Mouse (Mus musculus): Measurements from ENCODE around the gene Rab23. TPM values are rescaled to one million over a fixed set of nuclear protein-coding genes. Genes with fewer than 3 reads are reported as not detected.

The Rab23 gene
- polyA plus RNA-seq, 1 experiment = 5.1 TPM

DNA sequence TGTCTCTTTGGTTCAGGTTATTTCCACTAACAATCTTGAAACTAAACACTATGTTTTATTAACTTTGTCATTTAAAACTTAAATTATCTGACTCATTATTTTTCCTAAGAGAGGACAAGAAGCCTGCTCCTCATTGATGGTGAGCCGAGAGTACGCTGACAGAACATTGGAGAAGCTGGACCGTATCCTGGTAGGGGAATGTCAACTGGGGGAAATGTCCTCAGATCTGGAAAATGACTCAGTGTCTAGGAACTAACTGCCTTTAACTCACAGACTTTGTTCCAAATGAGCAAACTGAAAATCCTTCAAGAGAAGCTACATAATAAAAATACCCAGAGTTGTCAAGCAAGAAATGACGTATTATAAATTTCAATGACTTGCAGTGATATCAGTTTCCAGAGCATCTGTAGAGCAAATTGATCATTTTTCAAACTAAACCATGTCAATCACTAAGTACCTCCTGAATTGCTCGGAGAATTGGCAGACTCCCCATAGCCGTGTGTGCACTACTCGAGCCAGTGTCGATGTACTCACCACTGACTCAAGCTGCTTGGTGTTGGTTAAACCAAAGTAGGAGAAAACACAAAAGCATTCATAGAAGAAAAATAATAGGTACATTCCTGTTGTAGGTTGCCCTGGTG is 30.1 kb upstream of the Rab23 start:
- no peaks in the 10 kb centered on the region for H3K4me1 ChIP-seq (ENCODE audit: control insufficient read depth, insufficient read depth, low read length)
- no peak overlapping the region for H3K4me3 ChIP-seq (ENCODE audit: insufficient read depth, low read length)
- H3K27ac ChIP-seq (ENCODE audit: insufficient read depth, low read depth, low read length) = no peak overlapping the region
- TF ChIP-seq POLR2A (IDR thresholded peaks at IDR 0.05; ENCODE audit: borderline replicate concordance, low read depth, low read length) (no peak), CTCF (IDR thresholded peaks at IDR 0.05; ENCODE audit: low read depth, low read length) (no peak)

DNA sequence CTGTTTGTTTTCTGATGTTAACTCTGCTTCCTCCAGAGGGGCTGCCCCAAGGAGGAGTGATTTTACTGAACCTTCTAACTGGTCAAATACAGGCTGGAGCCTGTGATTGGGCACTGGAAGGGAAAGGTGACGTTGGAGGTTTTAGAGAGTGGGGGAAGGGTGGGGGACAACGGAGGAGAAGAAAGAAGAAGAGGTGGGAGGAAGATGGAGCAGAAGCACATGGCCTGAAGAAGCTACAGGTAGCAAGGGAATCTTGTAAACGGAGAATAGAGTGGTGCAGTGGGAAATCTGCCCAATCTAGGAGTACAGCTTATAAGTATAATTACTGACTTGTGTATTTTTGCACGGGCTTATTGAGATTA is 29.6 kb upstream of the Rab23 start:
- no peak overlapping the region for H3K27ac ChIP-seq (ENCODE audit: insufficient read depth, low read depth, low read length)
- no peak overlapping the region for H3K4me3 ChIP-seq (ENCODE audit: insufficient read depth, low read length)
- no peak for TF ChIP-seq POLR2A (IDR thresholded peaks at IDR 0.05; ENCODE audit: borderline replicate concordance, low read depth, low read length)
- no peak for TF ChIP-seq CTCF (IDR thresholded peaks at IDR 0.05; ENCODE audit: low read depth, low read length)

DNA sequence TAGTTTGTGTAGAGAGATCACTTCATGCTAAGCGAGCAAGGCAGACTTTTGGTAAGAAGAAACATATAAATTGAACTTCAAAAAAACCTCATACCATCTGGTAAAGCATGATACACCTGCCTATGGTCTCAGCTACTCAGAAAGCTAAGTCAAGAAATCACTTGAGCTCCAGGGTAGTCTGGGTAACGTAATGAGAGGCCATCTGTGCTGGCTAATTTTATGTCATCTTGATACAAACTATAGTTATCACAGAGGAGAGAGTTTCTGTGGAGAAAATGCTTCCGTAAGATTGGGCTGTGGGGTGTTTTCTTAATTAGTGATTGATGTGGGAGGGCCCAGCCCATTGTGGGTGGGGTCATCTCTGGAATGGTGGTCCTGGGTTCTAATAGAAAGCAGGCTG is 25.8 kb upstream of the Rab23 start:
- TF ChIP-seq CTCF (IDR thresholded peaks at IDR 0.05; ENCODE audit: low read depth, low read length) = no peak
- no peak for TF ChIP-seq POLR2A (IDR thresholded peaks at IDR 0.05; ENCODE audit: borderline replicate concordance, low read depth, low read length)
- H3K4me3 ChIP-seq (ENCODE audit: insufficient read depth, low read length) = no peak overlapping the region
- H3K27ac ChIP-seq (ENCODE audit: insufficient read depth, low read depth, low read length) = no peak overlapping the region
- no peaks in the 10 kb centered on the region for H3K4me1 ChIP-seq (ENCODE audit: control insufficient read depth, insufficient read depth, low read length)

More for the DNA sequence above, 29.6 kb upstream of the Rab23 start:
- no peaks in the 10 kb centered on the region for H3K4me1 ChIP-seq (ENCODE audit: control insufficient read depth, insufficient read depth, low read length)

DNA sequence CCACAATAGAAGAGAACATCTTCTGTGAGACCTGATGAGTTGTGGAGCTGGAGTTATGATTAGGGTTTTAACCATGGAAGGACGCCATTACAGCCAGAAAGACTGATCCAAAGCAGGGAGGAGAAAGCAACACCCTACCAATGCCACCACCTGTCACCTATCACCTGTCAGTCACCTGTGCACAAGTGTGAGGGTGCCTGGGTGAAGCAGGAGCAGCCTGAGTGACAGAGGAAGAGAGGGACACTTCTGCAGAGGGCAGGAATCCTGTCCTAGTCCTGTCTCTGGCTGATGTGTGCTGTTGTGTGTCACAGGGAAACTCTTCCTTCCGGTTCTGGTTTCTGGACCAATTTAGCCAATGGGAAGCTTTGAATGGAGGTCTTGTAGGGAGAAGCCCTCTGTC is 23.7 kb upstream of the Rab23 start:
- TF ChIP-seq POLR2A (IDR thresholded peaks at IDR 0.05; ENCODE audit: borderline replicate concordance, low read depth, low read length) = no peak
- TF ChIP-seq CTCF (IDR thresholded peaks at IDR 0.05; ENCODE audit: low read depth, low read length) = no peak
- Histone ChIP-seq H3K4me3 (ENCODE audit: insufficient read depth, low read length) (no peak overlapping the region), H3K27ac (ENCODE audit: insufficient read depth, low read depth, low read length) (no peak overlapping the region), H3K4me1 (ENCODE audit: control insufficient read depth, insufficient read depth, low read length) (no peaks in the 10 kb centered on the region)

DNA sequence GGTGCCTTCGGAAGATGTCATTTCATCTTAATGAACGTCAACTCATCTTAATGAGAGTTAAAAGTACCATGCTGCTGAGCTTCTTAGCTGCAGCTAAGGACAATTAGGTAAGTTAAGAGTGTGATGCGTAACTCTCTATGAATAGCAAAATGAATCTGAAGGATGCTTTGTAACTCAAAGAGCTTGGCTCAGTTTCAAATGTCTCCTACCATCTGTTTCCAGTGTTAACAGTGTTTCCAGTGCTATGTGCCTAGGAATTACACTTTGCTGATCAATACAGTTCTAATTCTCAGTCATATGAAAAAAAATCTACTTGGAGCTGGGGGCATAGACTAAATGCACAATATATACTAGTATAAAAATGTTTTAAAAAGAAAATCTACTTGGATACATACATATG is 18.4 kb upstream of the Rab23 start:
- H3K4me1 ChIP-seq (ENCODE audit: control insufficient read depth, insufficient read depth, low read length) = no peaks in the 10 kb centered on the region
- no peak overlapping the region for H3K27ac ChIP-seq (ENCODE audit: insufficient read depth, low read depth, low read length)
- TF ChIP-seq POLR2A (IDR thresholded peaks at IDR 0.05; ENCODE audit: borderline replicate concordance, low read depth, low read length) (no peak), CTCF (IDR thresholded peaks at IDR 0.05; ENCODE audit: low read depth, low read length) (no peak)
- no peak overlapping the region for H3K4me3 ChIP-seq (ENCODE audit: insufficient read depth, low read length)

DNA sequence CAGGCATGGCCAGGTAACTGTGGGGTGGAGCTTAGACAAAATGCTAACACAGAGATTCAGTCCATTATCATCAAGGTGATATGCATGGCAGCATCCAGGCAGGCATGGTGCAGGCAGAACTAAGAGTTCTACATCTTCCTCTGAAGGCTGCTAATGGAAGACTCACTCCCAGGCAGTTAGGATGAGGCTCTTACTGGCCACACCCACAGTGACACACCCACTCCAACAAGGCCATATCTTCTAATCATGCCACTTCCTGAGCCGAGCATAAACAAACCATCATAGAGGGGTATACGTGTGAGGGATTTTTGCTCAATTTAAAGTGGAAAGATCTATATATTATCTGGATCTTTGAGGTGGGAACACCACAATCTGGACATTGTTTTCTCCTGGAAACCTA is 10.1 kb upstream of the Rab23 start:
- no peak overlapping the region for H3K4me3 ChIP-seq (ENCODE audit: insufficient read depth, low read length)
- no peak overlapping the region for H3K27ac ChIP-seq (ENCODE audit: insufficient read depth, low read depth, low read length)
- H3K4me1 ChIP-seq (ENCODE audit: control insufficient read depth, insufficient read depth, low read length) = no peaks in the 10 kb centered on the region
- no peak for TF ChIP-seq POLR2A (IDR thresholded peaks at IDR 0.05; ENCODE audit: borderline replicate concordance, low read depth, low read length)
- TF ChIP-seq CTCF (IDR thresholded peaks at IDR 0.05; ENCODE audit: low read depth, low read length) = no peak

DNA sequence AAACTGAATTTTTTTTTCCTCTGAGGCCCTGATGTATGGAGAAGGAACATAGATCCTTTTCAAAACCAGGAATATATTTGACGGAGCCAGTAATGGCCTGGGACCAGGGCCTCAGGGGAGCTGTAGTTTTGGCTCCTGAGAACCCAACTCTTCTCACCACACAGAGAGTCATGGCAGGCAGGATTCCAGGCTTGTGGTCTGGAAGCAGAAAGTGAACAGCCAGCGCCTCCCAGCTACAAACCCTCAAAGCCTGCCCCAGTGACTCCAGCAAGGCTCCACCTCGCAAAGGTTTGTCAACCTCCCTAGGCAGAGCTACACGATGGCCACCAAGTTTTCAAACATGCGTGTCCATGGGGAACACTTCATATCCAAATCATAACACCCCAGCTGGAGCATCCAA is 7.7 kb upstream of the Rab23 start:
- H3K4me1 ChIP-seq (ENCODE audit: control insufficient read depth, insufficient read depth, low read length) = no peaks in the 10 kb centered on the region
- TF ChIP-seq CTCF (IDR thresholded peaks at IDR 0.05; ENCODE audit: low read depth, low read length) (no peak), POLR2A (IDR thresholded peaks at IDR 0.05; ENCODE audit: borderline replicate concordance, low read depth, low read length) (no peak)
- no peak overlapping the region for H3K4me3 ChIP-seq (ENCODE audit: insufficient read depth, low read length)
- no peak overlapping the region for H3K27ac ChIP-seq (ENCODE audit: insufficient read depth, low read depth, low read length)

DNA sequence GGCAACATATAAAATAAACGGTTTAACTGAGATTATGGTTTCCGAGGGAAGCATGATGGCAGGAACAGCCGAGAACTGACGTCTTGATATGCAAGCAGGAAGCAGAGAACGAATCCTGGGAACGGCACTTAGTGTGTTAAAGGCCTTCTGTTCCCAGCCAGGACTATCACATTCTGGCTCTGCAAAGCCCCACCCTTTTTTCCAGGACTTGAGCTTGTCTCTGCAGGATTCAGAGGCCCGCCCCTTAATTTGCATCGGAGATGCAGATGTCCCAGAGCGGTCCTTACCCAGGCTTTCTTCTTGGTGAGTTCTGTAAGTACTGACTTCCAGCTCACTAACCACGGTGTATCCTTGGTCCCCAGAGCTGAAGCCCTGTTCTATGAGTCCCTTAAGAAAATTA is 4.9 kb upstream of the Rab23 start:
- Histone ChIP-seq H3K4me3 (ENCODE audit: insufficient read depth, low read length) (no peak overlapping the region), H3K27ac (ENCODE audit: insufficient read depth, low read depth, low read length) (no peak overlapping the region), H3K4me1 (ENCODE audit: control insufficient read depth, insufficient read depth, low read length) (no peaks in the 10 kb centered on the region)
- no peak for TF ChIP-seq POLR2A (IDR thresholded peaks at IDR 0.05; ENCODE audit: borderline replicate concordance, low read depth, low read length)
- TF ChIP-seq CTCF (IDR thresholded peaks at IDR 0.05; ENCODE audit: low read depth, low read length) = no peak

DNA sequence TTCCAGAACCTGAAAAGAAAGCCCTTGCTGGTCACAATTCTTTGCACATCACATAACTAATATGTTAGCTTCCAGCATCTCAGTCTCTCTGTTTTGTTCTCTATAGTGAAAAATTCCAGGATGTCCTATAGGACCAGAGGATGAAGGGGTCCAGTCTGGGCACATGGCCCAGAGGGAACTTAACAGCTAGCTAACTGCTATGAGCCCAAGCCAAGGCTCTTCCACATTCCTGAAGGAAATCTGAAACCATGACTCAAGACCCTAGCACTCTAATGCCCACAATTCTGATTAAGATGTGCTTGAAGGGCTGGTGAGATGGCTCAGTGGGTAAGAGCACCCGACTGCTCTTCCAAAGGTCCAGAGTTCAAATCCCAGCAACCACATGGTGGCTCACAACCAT is 2.1 kb upstream of the Rab23 start:
- no peak overlapping the region for H3K4me3 ChIP-seq (ENCODE audit: insufficient read depth, low read length)
- no peak overlapping the region for H3K27ac ChIP-seq (ENCODE audit: insufficient read depth, low read depth, low read length)
- peaks cover 4% of the 10 kb centered on the region for H3K4me1 ChIP-seq (ENCODE audit: control insufficient read depth, insufficient read depth, low read length)
- TF ChIP-seq CTCF (IDR thresholded peaks at IDR 0.05; ENCODE audit: low read depth, low read length) (no peak), POLR2A (IDR thresholded peaks at IDR 0.05; ENCODE audit: borderline replicate concordance, low read depth, low read length) (no peak)

DNA sequence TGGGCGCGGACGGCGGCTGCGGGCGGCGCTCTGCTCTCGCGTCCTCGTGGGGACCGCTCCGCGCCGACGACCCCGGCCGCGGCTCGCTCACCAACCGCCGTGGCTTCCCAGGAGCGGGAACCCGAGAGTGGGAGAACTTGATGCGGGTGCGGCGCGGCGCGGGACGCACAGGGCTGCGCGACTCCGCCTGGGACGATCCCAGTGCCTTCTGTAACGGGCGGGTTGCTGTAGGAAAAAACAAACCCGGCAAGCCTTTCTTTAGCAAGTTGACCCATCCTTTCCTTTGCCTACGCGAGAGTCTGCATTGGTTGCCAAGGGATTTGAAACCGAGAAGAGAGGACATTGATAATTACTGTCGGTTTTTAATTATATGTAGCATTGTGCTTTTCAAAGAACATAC is 544 bp downstream of the Rab23 start:
- TF ChIP-seq POLR2A (IDR thresholded peaks at IDR 0.05; ENCODE audit: borderline replicate concordance, low read depth, low read length) = no peak
- no peak for TF ChIP-seq CTCF (IDR thresholded peaks at IDR 0.05; ENCODE audit: low read depth, low read length)
- Histone ChIP-seq H3K4me3 (ENCODE audit: insufficient read depth, low read length) (peak overlapping the region; percentile 90), H3K4me1 (ENCODE audit: control insufficient read depth, insufficient read depth, low read length) (peaks cover 4% of the 10 kb centered on the region), H3K27ac (ENCODE audit: insufficient read depth, low read depth, low read length) (peak overlapping the region; percentile 57)

DNA sequence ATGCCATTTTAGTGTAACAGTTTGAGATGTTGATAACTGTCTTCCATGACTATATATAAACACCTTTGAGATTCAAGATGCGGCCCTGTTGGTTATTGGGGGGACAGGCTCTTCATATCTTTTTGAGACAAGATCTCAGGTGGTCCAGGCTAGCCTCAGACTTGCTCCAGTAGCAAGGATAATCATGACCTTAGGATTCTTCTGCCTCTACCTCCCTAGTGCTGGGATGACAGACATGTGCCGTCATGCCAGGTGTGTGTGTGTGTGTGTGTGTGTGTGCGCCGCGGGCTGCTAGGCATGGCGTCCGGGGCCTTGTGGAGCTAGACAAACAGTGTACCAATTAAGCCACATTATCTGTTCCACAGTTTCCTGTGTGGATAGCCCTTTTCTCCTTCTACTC is 1.3 kb downstream of the Rab23 start:
- TF ChIP-seq CTCF (IDR thresholded peaks at IDR 0.05; ENCODE audit: low read depth, low read length) = no peak
- TF ChIP-seq POLR2A (IDR thresholded peaks at IDR 0.05; ENCODE audit: borderline replicate concordance, low read depth, low read length) = no peak
- Histone ChIP-seq H3K27ac (ENCODE audit: insufficient read depth, low read depth, low read length) (no peak overlapping the region), H3K4me3 (ENCODE audit: insufficient read depth, low read length) (no peak overlapping the region), H3K4me1 (ENCODE audit: control insufficient read depth, insufficient read depth, low read length) (peaks cover 4% of the 10 kb centered on the region)
